Mouse (Mus musculus) layer of hippocampus, adult 11-12 months (tissue): ENCODE measurements around the gene Smok2a.
A peak's percentile ranks its signal among the peaks of the same experiment; 100 is the strongest.
"Not testable (repeated sequence)": the region's sequence is repeated elsewhere in the genome, so short reads cannot be mapped to it uniquely, and the experiment has no call there.

Experiments
- DNase-seq: peaks from one replicate; pipeline ENCODE4 v3.0.0; 2022; ENCODE audit warnings: low spot score

Smok2a gene

GRCm38 (mm10) chr17:13220888-13221287 lies at the start of gene Smok2a:
Gene Smok2a (plus strand): TSS chr17:13221188.
- DNase-seq = no peak

- DNase-seq = not testable (repeated sequence)
Measured at GRCm38 (mm10) chr17:13173578-13173977, 47.4 kb upstream of the Smok2a start.

GRCm38 (mm10) chr17:13174029-13174428 lies 47.0 kb upstream of the Smok2a start:
- not testable (repeated sequence) for DNase-seq

GRCm38 (mm10) chr17:13175609-13176008 lies 45.4 kb upstream of the Smok2a start:
- not testable (repeated sequence) for DNase-seq

- not testable (repeated sequence) for DNase-seq
Measured at GRCm38 (mm10) chr17:13177796-13178195, 43.2 kb upstream of the Smok2a start.

GRCm38 (mm10) chr17:13179021-13179420 lies 42.0 kb upstream of the Smok2a start:
- DNase-seq = not testable (repeated sequence)

- not testable (repeated sequence) for DNase-seq
Measured at GRCm38 (mm10) chr17:13180491-13180890, 40.5 kb upstream of the Smok2a start.

GRCm38 (mm10) chr17:13182712-13183111 lies 38.3 kb upstream of the Smok2a start:
- DNase-seq = not testable (repeated sequence)

- peak; percentile 60 for DNase-seq
Measured at GRCm38 (mm10) chr17:13184514-13184913, 36.5 kb upstream of the Smok2a start.

GRCm38 (mm10) chr17:13186541-13186940 lies 34.4 kb upstream of the Smok2a start:
- DNase-seq = not testable (repeated sequence)

GRCm38 (mm10) chr17:13187621-13188020 lies 33.4 kb upstream of the Smok2a start:
- DNase-seq = peak; percentile 43

- not testable (repeated sequence) for DNase-seq
Measured at GRCm38 (mm10) chr17:13188846-13189245, 32.1 kb upstream of the Smok2a start.

- not testable (repeated sequence) for DNase-seq
Measured at GRCm38 (mm10) chr17:13190836-13191583, 30.0 kb upstream of the Smok2a start.

GRCm38 (mm10) chr17:13196486-13196885 lies 24.5 kb upstream of the Smok2a start:
- not testable (repeated sequence) for DNase-seq

GRCm38 (mm10) chr17:13198812-13199211 lies 22.2 kb upstream of the Smok2a start:
- not testable (repeated sequence) for DNase-seq

- not testable (repeated sequence) for DNase-seq
Measured at GRCm38 (mm10) chr17:13199880-13200409, 21.0 kb upstream of the Smok2a start.

GRCm38 (mm10) chr17:13201551-13201950 lies 19.4 kb upstream of the Smok2a start:
- DNase-seq = not testable (repeated sequence)

- DNase-seq = not testable (repeated sequence)
Measured at GRCm38 (mm10) chr17:13202453-13203107, 18.4 kb upstream of the Smok2a start.

GRCm38 (mm10) chr17:13205247-13205646 lies 15.7 kb upstream of the Smok2a start:
- DNase-seq = not testable (repeated sequence)

GRCm38 (mm10) chr17:13206491-13206890 lies 14.5 kb upstream of the Smok2a start:
- DNase-seq = no peak

GRCm38 (mm10) chr17:13208460-13208859 lies 12.5 kb upstream of the Smok2a start:
- DNase-seq = not testable (repeated sequence)

GRCm38 (mm10) chr17:13212136-13212850 lies 8.7 kb upstream of the Smok2a start:
- DNase-seq = no peak
